Mouse (Mus musculus): ENCODE data around the gene Fam207a. TPM values are rescaled to one million over a fixed set of nuclear protein-coding genes. Genes with fewer than 3 reads are reported as not detected.

Gene Fam207a
- total RNA-seq (2023): 10 to 100 TPM; 14.1 to 14.8 TPM

GRCm38 (mm10) chr10:77515385-77516348, at the start of gene Fam207a:
Gene Fam207a, minus strand, starts transcription at chr10:77515785.

GRCm38 (mm10) chr10:77530140-77530539, 14.6 kb upstream of the Fam207a start, which contains the start of gene Itgb2:
Gene Itgb2, plus strand, starts transcription at chr10:77530252.

Other genes with a start within 250 kb of the Fam207a start
- under 1 TPM; 0.22 to 0.36 TPM for gene Adarb1, start 97.5 kb downstream of the Fam207a start, total RNA-seq (2023)
- 100 to 1,000 TPM; 864 to 906 TPM for gene Itgb2, start 14.5 kb upstream of the Fam207a start, total RNA-seq (2023)
- 10 to 100 TPM; 84.8 to 91.5 TPM for gene Pttg1ip, start 65.9 kb upstream of the Fam207a start, total RNA-seq (2023)
- 10 to 100 TPM; 53.3 to 62.0 TPM for gene Sumo3, start 90.3 kb upstream of the Fam207a start, total RNA-seq (2023)
- gene Gm49325, start 90.4 kb upstream of the Fam207a start, total RNA-seq (2023): not detected
- gene Ube2g2, start 106.5 kb upstream of the Fam207a start, total RNA-seq (2023): 10 to 100 TPM; 31.4 to 37.3 TPM
- not detected for gene Tspear, start 170.8 kb upstream of the Fam207a start, total RNA-seq (2023)
- gene Gm19402, start 175.0 kb upstream of the Fam207a start, total RNA-seq (2023): not detected
- gene Gm9508, start 181.4 kb upstream of the Fam207a start, total RNA-seq (2023): not detected
- not detected for gene Gm10272, start 190.8 kb upstream of the Fam207a start, total RNA-seq (2023)
- gene Gm10024, start 195.7 kb upstream of the Fam207a start, total RNA-seq (2023): not detected
- not detected for gene Gm10142, start 200.0 kb upstream of the Fam207a start, total RNA-seq (2023)
- gene Krtap12-1, start 204.8 kb upstream of the Fam207a start, total RNA-seq (2023): not detected
- not detected for gene Gm10100, start 210.7 kb upstream of the Fam207a start, total RNA-seq (2023)
- gene Gm18596, start 226.9 kb upstream of the Fam207a start, total RNA-seq (2023): not detected
- not detected for gene Gm9736, start 235.6 kb upstream of the Fam207a start, total RNA-seq (2023)
- gene Gm3233, start 243.9 kb upstream of the Fam207a start, total RNA-seq (2023): not detected